Mouse (Mus musculus): ENCODE measurements around the gene Ebf1. TPM values are rescaled to one million over a fixed set of nuclear protein-coding genes. Genes with fewer than 3 reads are reported as not detected.

The Ebf1 gene
- polyA plus RNA-seq, 1 experiment from 2014 or later: 8.8 TPM

DNA sequence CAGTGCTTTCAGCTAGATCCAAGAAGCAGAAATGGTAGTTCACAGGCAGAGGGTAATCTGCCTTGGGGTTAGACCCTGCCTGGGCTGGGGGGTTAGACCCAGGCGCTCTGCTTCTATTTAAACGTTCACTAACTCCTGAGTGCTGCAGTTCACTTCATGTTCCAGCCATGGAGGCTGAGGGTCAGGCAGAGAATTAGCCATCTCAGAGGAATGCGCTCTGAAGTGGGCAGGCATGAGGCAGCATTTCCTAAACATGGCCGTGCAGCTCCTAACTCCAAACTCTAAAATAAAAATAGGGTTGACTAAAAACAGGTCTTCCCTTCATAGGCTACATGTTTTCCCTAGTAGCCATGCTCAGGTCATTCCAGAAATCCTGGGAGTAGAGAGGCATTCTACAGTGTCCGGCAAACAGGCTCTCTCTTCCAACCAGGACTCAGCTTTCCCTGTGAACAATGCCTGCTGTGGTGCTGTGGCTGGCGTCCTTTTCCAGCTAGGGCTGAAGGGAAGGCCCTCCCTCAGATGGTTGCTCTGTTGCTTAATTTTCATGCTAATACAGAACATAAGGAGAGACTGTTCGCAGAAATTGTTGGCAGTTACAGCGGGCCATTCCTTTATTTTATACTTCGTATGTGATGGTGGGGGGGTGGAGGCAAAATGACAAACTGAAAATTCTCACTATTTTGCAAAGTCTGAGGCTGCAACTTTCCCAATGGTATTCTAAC is 386.8 kb downstream of the Ebf1 start:
- no peaks in the 10 kb centered on the region for H3K4me1 ChIP-seq (ENCODE audit: insufficient read depth, low read depth, low read length)
- no peak overlapping the region for H3K4me3 ChIP-seq (ENCODE audit: low read depth, low read length)
- TF ChIP-seq EP300 (IDR thresholded peaks at IDR 0.05) (no peak), CTCF (IDR thresholded peaks at IDR 0.05) (no peak)
- ATAC-seq (no peak), DNase-seq (ENCODE audit: low spot score) (no peak)
- WGBS: 58% methylated on average over 9 of the region's 9 CpGs
- no peak overlapping the region for H3K9ac ChIP-seq (replicated peaks; ENCODE audit: low read depth)
- no peak overlapping the region for H3K27ac ChIP-seq (ENCODE audit: low read length)
- H3K27me3 ChIP-seq (replicated peaks; ENCODE audit: insufficient read depth, low read length): no peaks in the 10 kb centered on the region
- H3K9me3 ChIP-seq (ENCODE audit: low read length): no peaks in the 10 kb centered on the region
- no peak overlapping the region for H3K4me2 ChIP-seq (replicated peaks; ENCODE audit: low read depth, low read length)
- no peaks in the 10 kb centered on the region for H3K36me3 ChIP-seq (ENCODE audit: insufficient read depth, low read length)

GRCm38 (mm10) chr11:45007311-45007710 is 390.2 kb downstream of the Ebf1 start:
- TF ChIP-seq CTCF (IDR thresholded peaks at IDR 0.05) (no peak), EP300 (IDR thresholded peaks at IDR 0.05) (no peak)
- 59% methylated on average over 11 of the region's 11 CpGs for WGBS
- Histone ChIP-seq H3K27me3 (replicated peaks; ENCODE audit: insufficient read depth, low read length) (no peaks in the 10 kb centered on the region), H3K4me1 (ENCODE audit: insufficient read depth, low read depth, low read length) (no peaks in the 10 kb centered on the region), H3K36me3 (ENCODE audit: insufficient read depth, low read length) (no peaks in the 10 kb centered on the region), H3K9ac (replicated peaks; ENCODE audit: low read depth) (no peak overlapping the region), H3K9me3 (ENCODE audit: low read length) (no peaks in the 10 kb centered on the region), H3K4me2 (replicated peaks; ENCODE audit: low read depth, low read length) (no peak overlapping the region), H3K4me3 (ENCODE audit: low read depth, low read length) (no peak overlapping the region), H3K27ac (ENCODE audit: low read length) (no peak overlapping the region)
- DNase-seq (ENCODE audit: low spot score): no peak
- no peak for ATAC-seq

- Histone ChIP-seq H3K4me2 (replicated peaks; ENCODE audit: low read depth, low read length) (peak overlapping the region; percentile 32; the same call in 1 of the 2 replicates), H3K4me1 (ENCODE audit: insufficient read depth, low read depth, low read length) (no peaks in the 10 kb centered on the region), H3K27ac (ENCODE audit: low read length) (no peak overlapping the region), H3K9ac (replicated peaks; ENCODE audit: low read depth) (no peak overlapping the region), H3K4me3 (ENCODE audit: low read depth, low read length) (no peak overlapping the region), H3K36me3 (ENCODE audit: insufficient read depth, low read length) (no peaks in the 10 kb centered on the region), H3K27me3 (replicated peaks; ENCODE audit: insufficient read depth, low read length) (no peaks in the 10 kb centered on the region), H3K9me3 (ENCODE audit: low read length) (no peaks in the 10 kb centered on the region)
- DNase-seq (ENCODE audit: low spot score) (peak; percentile 69), ATAC-seq (no peak)
- peak; percentile 96 for TF ChIP-seq CTCF (IDR thresholded peaks at IDR 0.05)
- no peak for TF ChIP-seq EP300 (IDR thresholded peaks at IDR 0.05)
- WGBS: 3% methylated on average over 7 of the region's 7 CpGs
These were observed 391.0 kb downstream of the Ebf1 start for GRCm38 (mm10) chr11:45008078-45008477.

- no peak overlapping the region for H3K4me2 ChIP-seq (replicated peaks; ENCODE audit: low read depth, low read length)
- ATAC-seq (no peak), DNase-seq (ENCODE audit: low spot score) (no peak)
- no peak for TF ChIP-seq CTCF (IDR thresholded peaks at IDR 0.05)
- TF ChIP-seq EP300 (IDR thresholded peaks at IDR 0.05): no peak
- H3K27me3 ChIP-seq (replicated peaks; ENCODE audit: insufficient read depth, low read length): no peaks in the 10 kb centered on the region
- 87% methylated on average over 5 of the region's 5 CpGs for WGBS
- no peak overlapping the region for H3K9ac ChIP-seq (replicated peaks; ENCODE audit: low read depth)
- H3K9me3 ChIP-seq (ENCODE audit: low read length): no peaks in the 10 kb centered on the region
- H3K4me1 ChIP-seq (ENCODE audit: insufficient read depth, low read depth, low read length): no peaks in the 10 kb centered on the region
- H3K36me3 ChIP-seq (ENCODE audit: insufficient read depth, low read length): no peaks in the 10 kb centered on the region
- no peak overlapping the region for H3K27ac ChIP-seq (ENCODE audit: low read length)
- H3K4me3 ChIP-seq (ENCODE audit: low read depth, low read length): no peak overlapping the region
These were observed 391.6 kb downstream of the Ebf1 start for GRCm38 (mm10) chr11:45008760-45009159.

DNA sequence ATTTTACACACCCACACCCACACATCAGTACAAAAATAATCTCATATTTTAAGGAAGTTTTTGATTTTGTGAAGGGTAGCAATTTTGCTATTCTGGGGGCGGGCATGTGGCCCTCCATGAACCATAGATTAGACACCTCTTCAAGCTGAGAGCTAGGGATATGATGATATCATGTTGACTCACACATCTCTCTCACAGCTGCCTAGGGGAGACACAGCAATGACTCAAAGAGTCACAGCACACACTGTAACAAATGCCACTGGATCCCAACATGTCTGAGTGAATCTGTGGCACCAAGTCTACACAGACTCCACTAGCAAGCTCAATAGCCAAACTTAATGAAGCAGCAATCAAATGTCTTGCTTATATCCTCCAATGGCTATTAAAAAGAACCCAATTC is 395.0 kb downstream of the Ebf1 start:
- WGBS: 74% methylated on average over 1 of the region's 1 CpGs
- Histone ChIP-seq H3K4me1 (ENCODE audit: insufficient read depth, low read depth, low read length) (no peaks in the 10 kb centered on the region), H3K9me3 (ENCODE audit: low read length) (no peaks in the 10 kb centered on the region), H3K27ac (ENCODE audit: low read length) (no peak overlapping the region), H3K4me3 (ENCODE audit: low read depth, low read length) (no peak overlapping the region), H3K4me2 (replicated peaks; ENCODE audit: low read depth, low read length) (no peak overlapping the region), H3K27me3 (replicated peaks; ENCODE audit: insufficient read depth, low read length) (no peaks in the 10 kb centered on the region), H3K36me3 (ENCODE audit: insufficient read depth, low read length) (no peaks in the 10 kb centered on the region), H3K9ac (replicated peaks; ENCODE audit: low read depth) (no peak overlapping the region)
- TF ChIP-seq CTCF (IDR thresholded peaks at IDR 0.05) (no peak), EP300 (IDR thresholded peaks at IDR 0.05) (no peak)
- DNase-seq (ENCODE audit: low spot score) (no peak), ATAC-seq (no peak)

GRCm38 (mm10) chr11:45017493-45017892 is 400.4 kb downstream of the Ebf1 start:
- no peaks in the 10 kb centered on the region for H3K36me3 ChIP-seq (ENCODE audit: insufficient read depth, low read length)
- TF ChIP-seq EP300 (IDR thresholded peaks at IDR 0.05) (no peak), CTCF (IDR thresholded peaks at IDR 0.05) (no peak)

More at GRCm38 (mm10) chr11:45017493-45017892, 400.4 kb downstream of the Ebf1 start:
- Histone ChIP-seq H3K4me3 (ENCODE audit: low read depth, low read length) (no peak overlapping the region), H3K4me1 (ENCODE audit: insufficient read depth, low read depth, low read length) (no peaks in the 10 kb centered on the region), H3K4me2 (replicated peaks; ENCODE audit: low read depth, low read length) (no peak overlapping the region), H3K27me3 (replicated peaks; ENCODE audit: insufficient read depth, low read length) (no peaks in the 10 kb centered on the region), H3K27ac (ENCODE audit: low read length) (no peak overlapping the region), H3K9ac (replicated peaks; ENCODE audit: low read depth) (no peak overlapping the region), H3K9me3 (ENCODE audit: low read length) (no peaks in the 10 kb centered on the region)
- ATAC-seq (no peak), DNase-seq (ENCODE audit: low spot score) (no peak)
- 59% methylated on average over 3 of the region's 3 CpGs for WGBS
